Mouse (Mus musculus): Measurements from ENCODE around the gene Myrfl. TPM values are rescaled to one million over a fixed set of nuclear protein-coding genes. Genes with fewer than 3 reads are reported as not detected.
A peak's percentile ranks its signal among the peaks of the same experiment; 100 is the strongest.

The Myrfl gene
- total RNA-seq, 2 experiments from 2014 or later = 0.09 TPM; not detected in 1

- DNase-seq (ENCODE audit: low spot score) = no peak
Observed at GRCm38 (mm10) chr10:116760561-116760960, 136.2 kb downstream of the Myrfl start.

- no peak for DNase-seq (ENCODE audit: low spot score)
Observed at GRCm38 (mm10) chr10:116759816-116760215, 136.9 kb downstream of the Myrfl start.

- DNase-seq (ENCODE audit: low spot score) = no peak
Observed at GRCm38 (mm10) chr10:116755881-116756581, 140.7 kb downstream of the Myrfl start.

- no peak for DNase-seq (ENCODE audit: low spot score)
Observed at GRCm38 (mm10) chr10:116754940-116755339, 141.8 kb downstream of the Myrfl start.

GRCm38 (mm10) chr10:116750895-116751294, 145.8 kb downstream of the Myrfl start:
- DNase-seq (ENCODE audit: low spot score) = no peak

- DNase-seq (ENCODE audit: low spot score) = no peak
Observed at GRCm38 (mm10) chr10:116750062-116750461, 146.7 kb downstream of the Myrfl start.

DNA sequence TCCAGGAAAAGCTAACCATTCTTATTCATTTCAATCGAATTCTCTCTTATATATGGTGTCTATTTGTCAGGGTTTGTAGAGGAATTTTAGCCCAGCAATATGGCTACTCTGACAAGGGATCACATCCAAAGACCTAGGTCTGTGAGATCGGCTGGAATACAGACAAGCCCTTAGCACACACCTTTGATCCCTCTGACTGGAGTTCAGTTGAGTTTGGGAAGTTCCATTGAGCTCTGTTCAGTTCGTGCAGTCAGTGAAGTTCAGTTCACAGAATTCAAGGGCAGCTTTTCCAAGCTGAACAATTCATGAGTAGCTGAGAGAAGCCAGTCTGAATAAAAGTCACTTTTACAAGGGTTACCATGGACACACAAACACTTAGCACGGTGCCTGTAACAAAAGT, 148.0 kb downstream of the Myrfl start:
- DNase-seq (ENCODE audit: low spot score) = no peak

GRCm38 (mm10) chr10:116746281-116747011, 150.3 kb downstream of the Myrfl start:
- no peak for DNase-seq (ENCODE audit: low spot score)

- DNase-seq (ENCODE audit: low spot score) = no peak
Observed at GRCm38 (mm10) chr10:116742696-116743095, 154.0 kb downstream of the Myrfl start.

DNA sequence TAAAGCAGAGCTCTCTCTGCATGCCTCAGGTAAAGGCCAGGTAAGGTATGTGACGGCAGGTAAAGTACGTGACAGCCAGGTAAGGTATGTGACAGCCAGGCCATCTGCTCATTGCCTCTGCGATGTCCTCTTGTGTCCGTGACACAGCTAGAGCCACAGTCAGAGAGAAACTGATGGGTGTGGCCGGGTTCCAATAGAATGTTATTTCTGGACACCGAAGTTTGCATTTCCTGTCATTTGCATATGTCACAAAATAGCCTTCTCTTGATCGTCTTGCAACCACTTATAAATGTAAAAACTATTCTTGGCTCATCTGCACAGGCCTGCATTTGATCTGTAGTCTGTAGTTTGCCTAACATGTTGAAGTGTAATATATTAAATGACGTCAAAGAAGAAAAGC, 154.5 kb downstream of the Myrfl start:
- DNase-seq (ENCODE audit: low spot score) = no peak

DNA sequence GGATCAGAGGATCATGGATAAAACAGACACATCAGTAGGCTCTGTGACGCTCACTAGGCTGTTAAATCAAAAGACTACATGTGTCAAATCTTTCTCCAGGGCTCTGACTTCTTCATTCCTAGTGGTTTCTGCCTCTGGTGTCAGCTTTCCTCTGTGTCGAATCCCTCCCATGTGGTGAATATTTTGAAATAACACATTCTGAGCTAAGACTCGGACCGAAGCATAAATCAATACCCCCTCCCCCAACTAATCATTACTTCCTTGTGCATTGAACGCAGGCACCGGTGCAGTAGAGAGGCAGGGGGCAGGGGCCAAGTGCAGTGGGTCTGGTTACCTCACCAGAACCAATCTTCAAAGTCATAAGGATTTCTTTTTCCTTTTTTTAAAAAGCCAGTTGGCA, 155.4 kb downstream of the Myrfl start:
- no peak for DNase-seq (ENCODE audit: low spot score)

GRCm38 (mm10) chr10:116740073-116740472, 156.6 kb downstream of the Myrfl start:
- no peak for DNase-seq (ENCODE audit: low spot score)

DNA sequence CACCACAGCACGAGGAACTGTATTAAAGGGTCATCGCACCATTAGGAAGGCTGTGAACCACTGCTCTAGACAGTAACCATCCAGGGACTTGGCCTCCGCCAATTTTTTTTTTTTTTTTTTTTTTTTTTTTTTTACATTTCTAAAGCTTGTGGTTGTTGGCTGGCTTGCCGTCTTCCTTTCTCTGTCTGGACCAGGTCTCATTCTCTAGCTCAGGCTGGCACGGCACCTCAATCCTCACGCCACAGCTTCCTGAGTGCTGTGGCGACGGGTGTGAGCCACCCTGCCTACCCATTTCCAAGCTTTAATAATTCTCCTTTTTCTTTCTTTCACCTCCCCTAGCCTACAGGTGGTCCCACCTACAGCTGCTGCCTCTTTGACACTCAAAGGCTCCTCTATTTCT, 158.2 kb downstream of the Myrfl start:
- DNase-seq (ENCODE audit: low spot score) = no peak

DNA sequence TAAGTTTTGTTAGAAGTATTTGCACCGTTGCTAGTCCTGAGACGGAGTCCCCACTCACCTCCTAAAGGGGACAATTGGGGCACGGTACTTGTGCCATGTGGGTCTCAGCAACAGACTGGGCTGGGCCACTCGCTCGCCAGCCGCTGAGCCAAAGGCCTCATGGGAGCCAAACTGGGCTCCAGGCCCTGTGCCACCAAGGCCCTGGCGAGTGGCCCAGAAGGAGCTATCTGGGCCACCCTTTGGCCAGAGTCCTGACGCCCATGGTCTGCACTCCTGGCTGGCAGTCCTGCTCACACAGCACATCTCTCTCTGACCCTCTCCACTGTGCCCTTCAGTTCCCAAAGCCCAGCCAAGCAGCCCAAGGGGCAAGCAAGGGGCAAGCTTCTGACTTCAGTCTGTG, 161.1 kb downstream of the Myrfl start:
- peak; percentile 70 for DNase-seq (ENCODE audit: low spot score)

- peak; percentile 48 for DNase-seq (ENCODE audit: low spot score)
Observed at GRCm38 (mm10) chr10:116733651-116734050, 163.1 kb downstream of the Myrfl start.

DNA sequence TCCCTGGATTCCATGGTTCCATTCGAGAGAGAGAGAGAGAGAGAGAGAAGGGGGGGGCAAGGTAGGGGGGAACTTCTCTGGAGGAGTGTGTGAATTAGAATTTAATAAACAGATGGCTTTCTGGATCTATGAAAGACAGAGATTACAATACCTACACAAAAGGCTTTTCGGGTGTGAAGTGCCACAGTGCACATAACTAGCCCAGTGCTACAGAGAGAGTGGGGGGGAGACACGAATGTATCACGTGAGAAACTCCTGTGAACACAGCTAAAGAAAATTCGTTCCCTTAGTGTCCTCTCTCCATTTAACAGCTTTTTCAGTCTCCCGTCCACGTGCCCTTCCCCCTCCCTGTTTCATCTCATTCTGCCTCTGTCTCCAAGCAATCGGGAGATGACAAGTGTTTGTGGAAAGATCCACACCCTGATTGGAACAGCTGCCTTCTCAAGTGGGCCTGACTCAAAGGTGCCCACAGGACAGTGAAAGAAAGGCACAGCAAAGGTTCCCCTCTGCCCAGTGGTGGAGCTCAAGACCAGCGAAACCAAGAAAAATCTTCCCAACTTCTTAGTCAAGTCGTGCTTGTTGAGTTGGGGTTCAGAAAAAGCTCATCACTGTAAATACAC, 166.6 kb downstream of the Myrfl start:
- DNase-seq (ENCODE audit: low spot score) = no peak

DNA sequence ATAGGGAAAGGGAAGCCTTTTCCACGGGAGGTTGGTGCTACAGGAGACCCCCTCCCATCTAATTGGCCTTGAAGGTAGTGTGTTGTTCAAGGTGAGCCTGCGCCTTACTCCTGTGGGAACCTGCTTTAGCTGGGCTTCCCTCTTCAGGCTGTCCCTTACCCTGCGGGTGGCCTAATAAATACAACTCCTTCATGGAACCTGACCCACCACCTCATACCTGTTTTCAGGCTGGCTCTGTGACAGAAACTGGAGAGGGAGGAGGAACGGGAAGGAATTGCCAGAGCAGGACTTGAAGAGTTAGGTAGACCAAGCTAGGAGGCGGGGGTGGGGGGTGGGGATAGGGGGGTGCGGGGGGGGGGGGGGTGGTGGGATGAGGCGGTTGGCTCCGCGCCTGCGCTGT, 167.9 kb downstream of the Myrfl start:
- DNase-seq (ENCODE audit: low spot score) = no peak

- no peak for DNase-seq (ENCODE audit: low spot score)
Observed at GRCm38 (mm10) chr10:116727702-116728298, 168.9 kb downstream of the Myrfl start.

Measured in gastrocnemius, adult 18-20 months (tissue).